Mouse (Mus musculus) heart, postnatal 10 days (tissue): ENCODE results near the gene Bdh1. TPM values are rescaled to one million over a fixed set of nuclear protein-coding genes. Genes with fewer than 3 reads are reported as not detected.
A peak's percentile ranks its signal among the peaks of the same experiment; 100 is the strongest.

Source experiments
- DNase-seq, 2 experiments: peaks; one replicate each; pipeline ENCODE4 v3.0.0; 2021
- intact Hi-C: fragments of 180-260 bp; cut with DNase I; formaldehyde crosslinking; loops from one replicate; pipeline ENCODE4 v1.15.1; 2025
- total RNA-seq, 2 experiments: library from RNA; stranded (reverse); gene quantifications; 2 replicates each; pipeline ENCODE4 v1.2.3; 2021

Bdh1 gene
- total RNA-seq, 2 experiments from 2014 or later = 0.77 TPM

DNA sequence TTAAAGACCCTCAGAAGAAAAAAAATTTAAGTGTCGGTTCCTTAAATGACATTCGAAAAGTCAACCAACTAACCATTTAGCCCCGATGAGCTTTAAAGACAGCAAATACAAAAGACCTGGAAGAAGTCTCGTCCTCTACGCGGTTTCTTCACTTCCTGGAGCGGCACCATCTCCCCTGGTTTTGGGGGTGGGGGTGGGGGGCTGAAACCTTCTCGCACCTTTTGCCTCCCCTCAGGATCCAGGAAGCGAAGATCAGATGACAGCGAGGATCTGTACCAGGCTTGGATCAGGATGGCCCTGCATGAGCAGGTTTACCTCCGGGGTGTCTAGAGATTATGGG, 6.2 kb downstream of the Bdh1 start:
- intact Hi-C loops = no loop called here
- DNase-seq = no peak

DNA sequence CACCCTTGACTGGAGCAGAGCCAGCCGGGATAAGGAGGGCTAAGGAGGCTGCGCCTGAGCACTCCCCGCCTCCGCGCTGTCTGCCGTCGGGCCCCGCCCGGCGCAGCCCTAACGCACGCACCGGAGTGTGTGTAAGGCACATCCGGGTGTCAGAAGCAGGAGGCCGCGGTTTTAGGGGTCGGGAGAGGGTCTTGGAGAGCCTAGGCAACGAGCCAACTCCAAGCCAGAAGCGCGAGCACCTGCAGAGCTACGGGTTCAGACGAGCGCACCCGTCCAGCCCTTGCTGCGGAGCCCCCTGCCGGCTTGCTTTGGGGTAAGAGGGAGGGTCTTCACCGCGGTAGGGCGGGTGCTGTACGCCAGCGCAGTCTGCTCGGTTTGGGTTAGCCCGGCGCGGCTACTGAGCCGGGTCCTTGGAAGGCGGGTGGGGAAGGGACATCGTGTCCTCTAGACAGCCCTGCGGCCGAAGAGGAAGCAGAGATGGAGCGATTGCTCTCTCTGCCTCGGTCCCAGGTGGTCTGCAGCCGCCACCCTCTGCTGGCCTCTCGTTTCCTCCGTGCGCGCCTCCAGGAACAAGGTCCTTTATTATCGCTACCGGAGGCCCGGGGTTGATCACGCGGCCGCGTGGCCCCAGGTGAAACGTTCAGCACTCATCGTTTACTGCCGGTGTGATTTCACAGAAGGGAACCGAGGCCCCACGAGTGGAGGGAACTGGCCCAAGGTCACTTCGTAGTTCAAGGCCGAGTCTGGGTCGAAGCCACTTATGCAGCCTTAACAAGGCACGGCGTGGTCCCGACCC, 6.8 kb downstream of the Bdh1 start:
- peak; percentile 23 to 28 for DNase-seq
- intact Hi-C loops = no loop called here

DNA sequence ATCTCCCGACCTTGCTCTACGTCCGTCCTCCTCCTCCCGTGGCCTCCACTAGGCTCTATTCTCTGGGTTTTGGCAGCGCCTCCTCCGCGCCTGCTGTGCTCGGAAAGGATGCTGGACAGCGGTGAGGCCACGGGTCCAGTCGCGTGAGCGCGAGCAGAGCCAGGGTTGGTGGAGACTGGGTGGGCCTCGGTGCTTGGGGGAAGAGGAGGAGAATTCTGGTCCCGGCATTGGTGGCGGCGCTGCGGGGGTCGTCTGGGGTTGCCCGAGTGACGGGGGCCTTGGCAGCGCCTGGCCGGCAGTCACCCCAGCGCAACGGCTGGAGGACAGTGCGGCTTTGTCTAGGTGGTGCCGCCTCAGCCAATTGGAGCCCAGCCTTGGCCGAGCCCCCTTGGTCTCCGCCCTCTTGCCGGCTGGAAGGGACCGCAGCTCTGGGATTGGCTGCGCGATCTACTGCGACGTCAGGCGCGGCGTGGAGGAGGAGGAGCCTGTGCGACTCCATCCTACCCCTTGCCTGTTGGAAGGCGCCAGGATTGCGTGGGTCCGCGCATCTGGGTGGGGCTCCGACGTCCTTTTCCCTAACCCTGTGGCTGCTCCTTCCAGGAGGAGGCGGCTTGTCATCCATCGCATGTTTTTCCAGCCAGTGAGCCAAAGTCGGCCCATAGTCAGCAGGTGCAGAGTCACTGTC, 7.5 kb downstream of the Bdh1 start:
- intact Hi-C loops = no loop called here
- DNase-seq = peak; percentile 91 to 92

- intact Hi-C loops = no loop called here
- no peak for DNase-seq
Measured at GRCm38 (mm10) chr16:31433466-31434110, 11.5 kb downstream of the Bdh1 start.

GRCm38 (mm10) chr16:31435146-31435545, 13.1 kb downstream of the Bdh1 start:
- intact Hi-C loops = no loop called here
- no peak for DNase-seq

GRCm38 (mm10) chr16:31436085-31436484, 14.0 kb downstream of the Bdh1 start:
- intact Hi-C loops = no loop called here
- DNase-seq = no peak

GRCm38 (mm10) chr16:31437358-31437757, 15.3 kb downstream of the Bdh1 start:
- intact Hi-C loops = no loop called here
- DNase-seq = no peak

- intact Hi-C loops = no loop called here
- DNase-seq = no peak
Measured at GRCm38 (mm10) chr16:31439529-31439928, 17.4 kb downstream of the Bdh1 start.

- no peak for DNase-seq
Measured at GRCm38 (mm10) chr16:31440046-31440445, 18.0 kb downstream of the Bdh1 start.

GRCm38 (mm10) chr16:31444521-31444920, 22.4 kb downstream of the Bdh1 start:
- DNase-seq = no peak
- intact Hi-C loops = loop anchor here (5.0 kb wide), 1 partner anchor 573 kb away; no protein-coding TSS in a partner anchor

More at GRCm38 (mm10) chr16:31440046-31440445, 18.0 kb downstream of the Bdh1 start:
- intact Hi-C loops = loop anchor here (5.0 kb wide), 1 partner anchor 577 kb away; no protein-coding TSS in a partner anchor

- intact Hi-C loops = no loop called here
- no peak for DNase-seq
Measured at GRCm38 (mm10) chr16:31446067-31446853, 24.2 kb downstream of the Bdh1 start.

- intact Hi-C loops = no loop called here
- no peak for DNase-seq
Measured at GRCm38 (mm10) chr16:31449973-31450372, 27.9 kb downstream of the Bdh1 start.

DNA sequence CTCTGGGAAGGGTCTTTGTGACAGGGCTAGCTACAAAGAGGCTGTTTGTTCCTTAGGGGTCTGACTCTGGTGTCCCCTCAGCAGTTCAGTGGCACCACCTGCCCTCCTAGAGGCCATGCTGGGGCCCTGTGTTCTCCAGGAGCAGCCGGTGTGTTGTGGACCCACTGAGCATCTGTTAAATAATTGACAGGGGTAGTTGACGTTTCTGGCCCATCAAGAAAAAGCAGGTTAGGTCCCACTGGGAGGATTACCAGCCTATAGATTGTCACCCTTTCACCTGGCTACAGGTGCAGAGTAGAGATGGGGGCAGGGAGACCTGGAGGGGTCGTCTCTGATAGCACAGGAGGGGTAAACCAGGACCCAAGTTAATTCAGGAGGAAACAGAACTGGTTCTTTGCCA, 29.2 kb downstream of the Bdh1 start:
- intact Hi-C loops = no loop called here
- no peak for DNase-seq

DNA sequence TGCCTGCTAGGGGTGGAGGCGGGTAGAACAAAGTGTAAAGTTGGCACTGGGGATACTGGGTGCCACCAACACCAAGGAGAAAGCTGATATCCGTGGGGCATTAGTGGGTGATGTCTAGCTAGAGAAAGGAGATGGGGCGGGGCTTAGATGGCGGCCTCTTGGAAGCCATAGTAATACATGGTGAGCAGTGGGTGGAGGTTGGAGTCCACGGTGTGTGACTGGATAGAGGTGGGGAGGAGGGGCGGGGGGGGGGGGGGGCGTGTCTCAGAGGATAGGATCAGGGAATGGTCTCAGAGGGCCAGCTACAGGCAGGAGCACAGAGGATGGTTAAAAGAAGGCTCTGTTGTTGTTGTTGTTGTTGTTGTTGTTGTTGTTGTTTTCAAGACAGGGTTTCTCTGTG, 30.4 kb downstream of the Bdh1 start:
- no peak for DNase-seq
- intact Hi-C loops = no loop called here

- no peak for DNase-seq
- intact Hi-C loops = no loop called here
Measured at GRCm38 (mm10) chr16:31454013-31454412, 31.9 kb downstream of the Bdh1 start.

GRCm38 (mm10) chr16:31455276-31456045, 33.4 kb downstream of the Bdh1 start:
- no peak for DNase-seq
- intact Hi-C loops = no loop called here

- DNase-seq = peak; percentile 79 to 87
- intact Hi-C loops = loop anchor here (1.0 to 2.0 kb wide), 4 partner anchors 206 to 460 kb away; no protein-coding TSS in a partner anchor
Measured at GRCm38 (mm10) chr16:31458229-31458918, 36.3 kb downstream of the Bdh1 start.

- intact Hi-C loops = loop anchor here (2.0 kb wide), 3 partner anchors 205 to 459 kb away; no protein-coding TSS in a partner anchor
- DNase-seq = no peak
Measured at GRCm38 (mm10) chr16:31459968-31460461, 37.9 kb downstream of the Bdh1 start.

DNA sequence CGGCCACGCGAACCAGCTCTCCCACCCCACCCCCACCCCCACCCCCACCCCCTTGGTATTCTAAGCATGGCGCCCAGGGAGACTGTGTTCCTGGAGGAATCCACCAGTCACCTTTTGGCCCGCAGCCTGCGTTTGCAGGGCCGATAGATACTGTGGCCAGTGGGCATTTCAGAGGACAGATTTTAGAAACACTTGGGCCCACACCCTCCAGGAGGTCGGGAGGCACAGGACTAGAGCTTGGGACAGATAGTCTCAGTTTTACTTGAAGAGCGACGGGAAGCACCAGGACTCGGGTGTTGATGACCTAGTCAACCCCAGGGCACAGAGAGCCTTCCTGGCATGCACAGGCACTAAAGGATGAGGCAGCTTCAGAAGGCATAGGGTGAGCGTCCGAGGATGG, 38.4 kb downstream of the Bdh1 start:
- intact Hi-C loops = no loop called here
- no peak for DNase-seq
